Mouse (Mus musculus) thymus, postnatal 14 days (tissue): ENCODE results near the gene Emp1.
A peak's percentile ranks its signal among the peaks of the same experiment; 100 is the strongest.

ENCODE experiments used
- DNase-seq: peaks from one replicate; pipeline ENCODE4 v3.0.0; 2021

Emp1 gene

DNA sequence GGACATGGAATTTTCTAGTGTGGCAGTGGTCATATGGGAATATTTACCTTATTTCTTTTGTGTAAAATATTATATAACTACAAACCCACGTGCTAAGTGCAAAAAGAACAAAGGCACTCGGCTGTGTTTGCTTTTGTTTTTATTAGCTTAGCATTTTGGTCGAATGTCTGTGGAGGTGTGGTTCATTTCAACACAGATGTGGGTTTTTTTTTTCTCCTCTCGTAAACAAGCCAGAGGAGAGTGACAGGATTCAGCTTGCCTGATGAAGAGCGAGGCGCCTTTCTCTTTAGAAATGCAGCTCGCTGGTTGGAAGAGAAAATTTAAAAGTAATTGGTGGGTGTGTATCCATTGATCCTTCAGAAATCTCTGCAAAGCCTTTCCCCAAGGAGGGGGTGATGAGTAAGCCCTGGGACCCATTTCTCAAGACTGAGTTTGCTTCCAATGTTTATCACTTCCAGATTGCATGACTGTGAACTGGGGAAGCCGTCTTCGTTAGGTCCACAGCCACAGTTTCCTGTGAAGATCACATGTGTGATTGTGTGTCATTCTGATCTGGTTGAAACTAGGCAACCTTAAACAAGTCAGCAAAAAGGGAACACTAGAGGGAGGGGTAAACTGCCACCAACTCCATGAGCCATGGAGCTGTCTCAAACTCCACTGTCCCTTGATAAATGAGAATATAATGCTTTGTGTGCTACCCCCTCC, 1.8 kb downstream of the Emp1 start:
- DNase-seq, result peak; percentile 65

DNA sequence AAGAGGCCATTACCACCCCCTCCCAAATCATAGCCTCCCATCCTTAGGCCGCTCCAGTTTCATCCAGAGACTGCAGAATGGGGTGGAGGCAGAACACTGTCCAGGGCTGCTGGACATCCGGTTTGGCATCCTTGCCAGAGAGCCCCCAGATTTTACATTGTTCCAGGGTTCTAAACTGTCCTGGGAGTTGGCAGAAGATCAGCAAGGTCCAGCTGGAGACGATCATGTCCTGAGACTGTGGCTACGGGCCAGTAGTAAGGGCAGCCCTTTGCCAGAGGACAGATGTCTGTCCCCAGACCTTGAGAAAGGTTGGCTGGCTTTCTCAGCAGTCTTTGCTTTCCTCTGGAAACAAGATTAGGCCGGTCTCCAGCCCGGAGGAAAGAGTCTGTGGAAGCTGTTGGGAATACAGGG, 2.6 kb downstream of the Emp1 start:
- no peak for DNase-seq

DNA sequence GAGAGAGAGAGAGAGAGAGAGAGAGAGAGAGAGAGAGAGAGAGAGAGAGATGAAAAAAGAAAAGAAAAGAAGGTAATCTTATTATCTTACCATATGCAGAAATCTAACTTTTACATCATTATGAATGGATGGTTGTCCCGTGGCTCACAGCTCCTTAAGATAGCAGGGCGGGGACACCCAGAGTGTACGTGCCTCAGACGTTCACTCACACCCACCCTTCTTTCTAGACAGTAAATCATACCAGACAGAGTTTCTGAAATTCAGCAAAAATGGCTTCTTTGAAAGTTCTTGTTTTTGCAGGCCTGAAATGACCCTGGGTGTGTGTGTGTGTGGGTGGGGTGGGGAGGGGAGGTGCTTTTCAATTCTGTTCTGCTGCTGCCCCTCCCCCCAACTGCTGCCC, 3.3 kb downstream of the Emp1 start:
- no peak for DNase-seq

DNA sequence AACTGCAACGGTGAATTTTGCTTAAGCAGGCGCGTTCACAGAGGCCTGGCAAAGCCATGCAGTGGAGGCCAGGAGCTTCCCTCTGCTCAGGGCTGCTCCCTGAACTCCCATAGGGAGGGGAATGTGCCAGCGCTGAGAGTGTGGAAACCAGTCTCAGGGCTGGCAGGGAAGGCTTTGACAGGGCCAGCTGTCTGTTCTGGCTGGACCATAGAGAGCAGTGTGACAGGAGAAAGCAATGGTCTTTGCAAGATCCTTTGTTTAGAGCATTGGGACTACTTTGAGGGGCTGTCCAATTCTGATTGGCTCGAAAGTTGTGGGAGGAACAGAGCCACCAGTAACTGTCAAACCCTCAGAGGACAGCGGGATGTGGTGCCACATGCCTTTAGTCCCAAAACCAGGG, 5.9 kb downstream of the Emp1 start:
- DNase-seq, result no peak

DNA sequence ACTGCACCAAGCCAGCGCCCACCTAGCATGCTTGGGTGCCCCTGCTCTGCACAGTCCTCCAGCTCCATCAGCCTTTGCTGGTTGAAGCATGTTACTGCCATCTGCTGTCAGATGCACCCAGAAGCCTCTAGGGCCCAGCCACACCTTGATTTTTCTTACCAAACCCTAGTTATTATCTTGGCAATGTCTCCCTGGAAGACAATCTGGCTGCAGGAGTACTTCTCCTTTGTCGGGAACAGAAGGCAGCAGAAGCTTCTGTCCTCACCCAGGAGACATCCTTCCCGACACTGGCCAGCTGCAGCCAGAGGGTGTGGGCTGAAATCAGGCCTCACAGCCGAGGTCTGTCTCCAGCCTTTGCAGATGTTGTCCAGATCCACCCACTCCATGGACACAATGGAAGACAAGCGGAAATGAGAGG, 7.2 kb downstream of the Emp1 start:
- DNase-seq, result peak; percentile 72

DNA sequence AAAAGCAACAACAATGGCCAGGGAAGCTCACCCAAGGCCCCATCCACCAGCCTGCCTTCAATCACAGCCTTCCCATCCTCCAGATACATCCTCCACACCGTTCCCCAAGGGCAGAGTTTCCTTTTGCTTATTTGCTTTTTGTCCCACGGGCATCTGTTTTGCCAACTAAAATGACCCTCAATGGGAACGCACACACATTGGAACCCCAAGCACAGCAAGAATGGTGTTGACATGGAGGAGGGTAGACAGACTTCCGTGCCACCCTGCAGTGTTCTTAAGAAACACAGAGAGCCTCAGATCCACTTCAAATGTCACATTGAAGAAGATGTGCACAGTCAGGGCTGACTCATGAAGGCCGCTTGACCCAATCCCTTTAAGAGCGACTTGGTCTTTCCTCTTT, 8.6 kb downstream of the Emp1 start:
- DNase-seq, result no peak

DNA sequence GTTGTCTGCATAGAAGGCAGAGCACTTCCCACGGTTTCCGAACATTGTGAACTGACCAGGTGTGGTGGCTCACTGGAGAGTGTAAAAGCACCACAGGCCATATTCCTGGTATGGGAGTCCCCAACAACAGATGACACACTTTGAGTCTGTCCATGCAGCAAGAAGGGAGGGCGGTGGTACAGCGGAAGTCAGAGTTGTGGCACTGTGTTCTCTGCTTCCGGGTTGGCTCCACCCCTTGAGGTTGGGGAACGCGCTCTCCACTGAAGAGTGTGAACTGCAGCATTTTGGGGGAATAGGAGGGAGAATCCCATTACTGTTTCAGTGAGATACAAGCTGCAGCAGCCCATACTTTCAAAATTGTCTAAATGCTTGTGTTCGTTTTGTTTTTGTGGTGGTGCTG, 11.0 kb downstream of the Emp1 start:
- DNase-seq, result no peak

DNA sequence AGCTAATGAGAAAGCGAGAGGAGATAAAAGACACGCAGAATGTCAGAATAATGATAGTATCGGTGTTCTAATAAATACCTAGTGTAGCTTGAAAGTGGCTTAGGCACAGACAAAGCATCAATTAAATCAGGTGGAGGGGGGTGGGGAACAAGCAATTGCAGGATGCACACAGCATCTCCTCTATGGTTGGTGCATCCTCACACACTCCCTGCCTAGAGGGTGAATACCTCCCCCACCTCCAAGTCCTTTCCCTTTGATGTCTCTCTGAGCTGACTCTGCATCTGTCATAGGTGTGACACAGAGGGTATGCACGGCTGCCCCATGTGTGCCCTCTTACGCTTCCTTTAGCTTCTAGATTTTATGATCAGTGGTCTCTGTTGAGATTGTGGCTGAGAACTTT, 13.5 kb downstream of the Emp1 start:
- no peak for DNase-seq

DNA sequence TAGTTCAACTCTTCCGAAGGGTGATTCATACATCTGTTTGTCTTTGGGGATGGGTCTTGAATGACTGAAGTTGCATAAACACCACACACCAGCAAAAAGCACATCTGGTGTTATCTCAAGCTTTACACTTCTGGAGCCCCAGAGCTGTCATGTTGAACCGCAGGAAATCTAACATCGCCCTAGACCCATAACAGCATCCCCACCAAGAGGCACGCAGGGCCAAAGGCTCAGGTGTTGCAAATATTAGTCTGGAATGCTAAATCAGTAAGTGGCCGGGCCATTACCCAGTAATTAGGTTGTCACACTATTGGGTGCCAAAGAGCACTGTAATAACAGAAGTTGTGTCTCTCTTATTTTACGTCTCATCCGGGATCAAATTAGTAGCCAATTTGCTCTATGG, 13.9 kb downstream of the Emp1 start:
- DNase-seq, result no peak

DNA sequence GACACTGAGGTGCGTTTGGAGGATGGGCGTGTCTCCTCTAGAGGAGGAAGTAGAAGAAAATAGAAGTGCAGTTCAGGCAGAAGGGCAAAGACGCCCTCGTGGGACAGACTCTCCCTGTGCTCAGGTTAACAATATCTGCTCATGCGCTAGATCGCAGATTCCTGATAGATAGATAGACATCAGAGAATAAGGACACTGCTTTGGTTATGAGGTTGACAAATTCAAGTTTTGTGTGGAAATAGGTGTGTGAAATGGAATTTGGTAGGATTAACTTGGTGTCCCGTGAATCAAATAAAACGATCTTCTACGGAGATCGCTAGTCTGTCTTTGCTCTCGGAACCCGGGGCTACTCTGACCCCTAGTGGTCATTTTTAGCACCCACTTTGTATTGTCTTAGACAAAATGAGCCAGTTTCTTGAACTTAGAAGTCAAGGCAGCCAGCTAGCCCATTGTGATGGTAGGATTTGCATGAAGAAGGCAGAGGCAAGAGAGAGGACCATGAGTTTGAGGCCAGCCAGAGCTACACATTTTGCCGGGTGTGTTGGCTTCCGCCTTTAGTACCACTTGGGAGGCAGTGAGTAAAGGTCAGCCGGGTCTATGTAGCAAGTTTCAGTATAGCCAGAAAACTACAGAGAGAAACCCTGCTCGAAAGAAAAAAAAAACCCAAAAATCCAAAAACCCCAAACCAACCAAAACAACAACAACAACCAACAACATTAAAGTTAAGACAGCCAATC, 15.4 kb downstream of the Emp1 start:
- peak; percentile 78 for DNase-seq

DNA sequence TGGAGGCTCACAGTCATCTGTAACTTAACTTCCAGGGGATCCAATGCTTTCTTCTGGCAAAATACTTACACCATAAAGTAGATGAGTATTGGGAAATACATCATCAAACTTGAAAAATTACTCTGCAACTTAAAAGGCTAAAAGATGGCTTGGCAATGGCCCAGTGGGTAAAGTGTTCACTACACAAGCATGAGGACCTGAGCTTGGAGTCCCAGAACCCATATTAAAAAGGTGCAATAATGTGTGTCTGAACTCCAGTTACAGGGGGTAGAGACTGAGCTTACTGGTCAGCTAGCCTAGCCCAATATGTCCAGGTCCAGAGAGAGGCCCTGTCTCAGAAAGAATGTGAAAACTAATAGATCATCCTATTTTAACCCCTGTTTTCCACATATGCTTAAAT, 21.6 kb downstream of the Emp1 start:
- no peak for DNase-seq

DNA sequence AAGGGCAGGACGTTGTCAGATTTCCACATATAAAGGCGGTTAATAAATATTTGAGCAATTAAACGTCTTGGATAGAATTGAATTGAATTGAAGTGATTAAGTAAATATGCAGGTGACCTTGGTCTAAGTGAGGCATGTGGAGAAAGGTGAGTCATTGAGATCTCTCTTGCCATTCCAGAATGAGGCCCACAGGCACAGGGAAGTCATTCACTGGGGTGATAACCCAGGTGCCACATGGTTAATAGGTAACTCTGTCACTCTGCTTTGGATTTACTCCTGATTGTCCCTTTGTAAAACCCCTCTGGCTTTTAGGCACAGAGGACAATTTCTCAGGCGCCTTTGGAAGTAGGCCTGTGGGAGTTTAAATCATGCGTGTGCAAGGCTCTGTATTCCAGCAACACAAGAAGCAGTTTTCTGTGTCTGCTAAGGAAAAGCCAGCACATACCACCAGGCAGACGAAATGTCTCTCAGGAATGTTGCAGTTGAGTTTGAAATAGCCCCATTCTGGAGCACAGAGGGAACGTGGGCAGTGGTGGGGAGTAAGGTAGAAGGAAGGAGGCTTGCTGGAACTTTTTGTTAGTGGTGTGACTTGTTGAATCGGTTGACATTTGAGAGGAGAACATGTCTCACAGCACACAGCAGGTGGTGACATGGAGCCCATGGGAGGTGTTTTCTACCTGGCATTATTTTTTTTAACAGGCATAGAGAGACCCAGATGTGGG, 23.6 kb downstream of the Emp1 start:
- DNase-seq, result no peak

DNA sequence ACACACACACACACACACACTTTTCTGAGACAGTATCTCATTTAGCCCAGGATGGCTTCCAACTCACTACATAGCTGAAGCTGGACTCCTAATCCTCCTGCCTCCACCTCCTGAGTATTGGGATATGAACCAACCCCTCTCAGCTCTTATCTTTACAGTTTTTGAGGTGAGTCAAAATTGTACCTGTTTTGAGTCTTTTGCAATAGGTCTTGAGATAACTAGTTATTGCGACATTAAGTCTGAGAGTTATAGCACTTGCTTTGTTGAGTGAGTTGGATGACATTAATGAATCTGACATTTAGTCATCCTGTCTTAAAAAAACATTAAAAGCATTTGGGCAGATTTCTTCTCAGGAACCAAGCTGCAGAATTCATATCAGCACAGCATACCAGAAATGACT, 25.3 kb downstream of the Emp1 start:
- DNase-seq, result no peak

DNA sequence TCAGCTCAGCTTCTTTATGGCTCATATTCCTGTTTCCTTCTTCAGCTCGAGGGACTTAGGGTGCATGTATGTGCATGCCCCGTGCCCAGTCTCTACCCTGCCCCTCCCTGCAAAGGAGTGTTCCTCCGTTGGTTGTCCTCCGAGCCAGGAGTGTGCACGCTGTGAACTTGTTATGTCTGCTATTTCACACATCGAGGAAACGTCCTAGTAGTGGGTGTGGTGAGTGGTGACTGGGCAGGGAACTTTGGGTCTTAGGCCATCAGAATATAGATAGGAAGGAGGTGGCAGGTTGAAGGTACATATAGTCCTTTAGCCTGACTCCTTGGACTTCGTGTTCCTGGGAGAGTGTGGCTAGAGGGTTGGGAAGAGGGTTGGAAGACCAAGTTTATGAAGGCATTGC, 26.4 kb downstream of the Emp1 start:
- DNase-seq, result no peak

DNA sequence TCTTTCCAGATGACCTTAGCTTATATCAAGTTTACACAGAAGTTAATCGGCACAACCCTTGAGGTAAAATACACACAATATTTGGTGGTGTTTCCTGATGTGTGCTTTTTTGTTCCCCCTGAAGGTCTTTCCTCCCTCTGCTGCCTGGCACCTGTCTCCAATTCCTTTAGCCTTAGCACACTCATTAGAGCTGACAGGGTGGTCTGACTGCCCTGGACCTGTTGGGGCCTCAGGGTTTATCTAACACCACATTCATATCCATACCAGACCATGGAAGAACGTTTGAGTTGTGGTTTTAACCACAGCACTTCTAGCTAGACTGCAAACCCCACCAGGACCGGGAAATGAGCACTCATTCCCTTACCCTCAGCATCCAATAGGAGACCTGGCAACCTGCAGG, 28.1 kb downstream of the Emp1 start:
- no peak for DNase-seq

DNA sequence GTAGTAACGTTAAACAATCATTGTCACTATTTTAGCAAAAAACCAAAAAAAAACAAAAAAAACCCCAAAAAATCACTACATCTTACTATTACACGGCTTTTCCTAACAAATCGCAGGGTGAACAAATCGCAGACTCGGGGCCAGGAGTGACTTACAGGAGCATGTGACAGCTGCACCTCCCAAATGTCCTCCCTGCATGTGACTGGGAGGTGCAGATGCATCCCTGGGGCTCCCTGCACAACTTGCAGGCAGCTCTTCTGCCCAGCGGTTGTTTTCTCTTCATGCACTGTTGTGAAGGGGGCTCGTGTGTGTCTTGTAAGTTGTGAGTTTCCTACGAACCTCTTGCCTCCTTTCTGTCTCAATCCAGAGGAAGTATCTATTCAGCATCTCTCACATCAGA, 33.0 kb downstream of the Emp1 start:
- no peak for DNase-seq

DNA sequence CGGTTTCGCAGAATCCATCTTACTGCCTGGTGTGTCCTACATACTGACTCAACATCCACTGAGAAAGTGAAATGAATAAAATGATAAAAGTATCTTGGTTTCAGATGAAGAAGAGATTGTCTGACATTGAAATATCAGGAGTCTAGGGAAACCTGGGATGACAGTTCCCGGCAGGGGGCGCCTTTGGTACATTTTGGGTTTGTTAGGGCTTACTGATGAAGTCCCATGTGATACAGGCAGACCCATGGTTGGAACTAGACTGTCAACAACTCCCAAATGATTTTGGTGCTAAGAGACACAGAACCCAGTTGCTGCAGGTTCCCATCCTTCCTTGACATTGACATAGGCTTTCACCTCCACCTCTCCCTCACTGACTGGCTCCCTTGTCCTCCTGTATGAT, 34.7 kb downstream of the Emp1 start:
- peak; percentile 21 for DNase-seq

DNA sequence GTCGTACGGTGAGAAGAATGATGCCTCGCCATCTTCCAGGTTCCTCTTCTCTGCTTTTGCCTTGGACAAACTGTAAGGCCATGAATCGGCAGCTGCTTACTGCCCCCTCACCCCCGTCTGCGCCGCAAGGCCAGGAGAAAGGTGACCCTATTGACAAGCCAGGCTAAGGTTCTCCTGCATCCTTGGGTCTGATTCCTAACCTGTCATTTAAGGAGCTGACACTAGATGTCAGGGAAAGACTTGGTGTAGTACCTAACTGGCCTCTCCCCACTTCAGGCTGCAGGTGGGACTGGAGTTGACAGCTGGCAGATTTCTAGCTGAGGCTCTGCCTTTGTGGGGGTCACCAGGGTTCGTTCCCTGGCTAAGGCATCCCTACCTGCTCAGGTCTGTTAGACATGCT, 35.4 kb downstream of the Emp1 start:
- DNase-seq, result no peak

DNA sequence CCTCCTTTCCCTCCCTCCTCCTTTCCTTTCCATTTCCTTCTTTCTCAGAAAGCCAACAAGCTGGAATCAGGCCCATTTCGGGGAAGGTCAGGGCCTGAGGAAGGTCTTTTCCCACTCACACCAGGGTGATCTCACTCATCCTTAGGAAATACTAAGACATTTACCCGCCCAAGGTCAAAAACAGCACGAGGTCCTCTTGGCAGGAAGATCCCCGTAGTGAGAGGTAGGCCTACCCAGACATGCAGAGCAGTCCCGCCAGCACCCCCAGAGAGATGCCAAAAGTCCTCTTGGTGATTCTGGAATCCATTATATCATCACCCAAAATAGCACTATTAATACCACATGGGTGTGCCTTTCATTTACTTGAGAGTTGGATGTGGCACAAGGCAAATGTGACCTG, 36.5 kb downstream of the Emp1 start:
- DNase-seq, result no peak

DNA sequence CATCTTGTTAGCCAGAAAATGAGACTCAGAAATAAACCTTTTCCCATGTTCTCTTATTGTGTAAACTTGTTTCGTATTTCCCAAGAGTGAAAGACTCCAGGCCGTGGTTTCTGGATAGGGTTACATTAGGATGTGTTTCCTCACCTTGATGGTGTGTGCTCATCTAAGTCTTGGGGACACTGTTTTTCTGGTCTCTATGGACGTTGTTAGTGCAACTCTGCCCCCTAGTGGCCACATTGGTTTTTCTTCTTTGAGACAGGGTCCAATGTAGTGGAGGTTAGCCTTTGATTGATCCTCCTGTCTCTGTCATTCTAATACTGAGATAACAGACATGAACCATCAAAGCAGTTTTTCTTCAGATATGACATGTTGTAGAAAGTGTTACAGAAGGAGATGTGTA, 38.0 kb downstream of the Emp1 start:
- DNase-seq, result peak; percentile 80

DNA sequence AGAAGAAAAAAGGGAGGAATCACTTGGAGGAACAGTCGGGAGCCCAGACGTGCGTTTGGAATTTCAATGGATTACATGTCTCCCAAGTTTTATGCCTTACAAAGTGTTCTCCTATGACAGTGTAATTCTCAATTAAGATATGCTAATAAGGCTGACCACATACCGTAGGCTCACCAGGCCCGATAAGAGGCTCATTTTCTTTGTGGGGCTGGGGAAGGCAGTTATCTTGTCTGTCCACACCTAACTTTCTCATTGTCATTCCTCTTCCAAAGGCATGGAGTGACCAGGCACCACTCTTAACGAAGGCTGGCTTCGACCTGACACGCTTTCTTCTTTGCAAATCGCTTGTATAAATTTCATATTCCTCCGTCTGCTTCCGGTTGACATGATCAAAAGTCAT, 42.7 kb downstream of the Emp1 start:
- no peak for DNase-seq

DNA sequence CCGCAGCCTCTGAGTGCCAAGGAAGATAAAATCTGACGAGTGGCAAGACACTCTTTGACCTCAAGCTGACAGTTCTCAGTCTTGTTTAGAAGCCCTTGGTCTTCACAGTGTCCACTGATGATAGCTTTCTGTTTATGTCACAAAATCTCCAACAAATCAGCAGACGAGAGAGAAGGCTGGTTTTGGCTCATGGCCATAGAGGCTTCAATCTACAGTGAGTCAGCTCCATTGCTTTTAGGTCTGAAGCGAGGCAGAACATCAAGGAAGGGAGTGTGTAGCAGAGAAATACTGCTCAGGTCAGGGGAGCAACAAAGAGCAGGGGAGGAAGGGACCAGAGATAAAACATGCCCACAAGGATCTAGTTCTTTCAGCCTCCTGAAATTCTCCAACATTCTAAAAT, 45.0 kb downstream of the Emp1 start:
- no peak for DNase-seq

DNA sequence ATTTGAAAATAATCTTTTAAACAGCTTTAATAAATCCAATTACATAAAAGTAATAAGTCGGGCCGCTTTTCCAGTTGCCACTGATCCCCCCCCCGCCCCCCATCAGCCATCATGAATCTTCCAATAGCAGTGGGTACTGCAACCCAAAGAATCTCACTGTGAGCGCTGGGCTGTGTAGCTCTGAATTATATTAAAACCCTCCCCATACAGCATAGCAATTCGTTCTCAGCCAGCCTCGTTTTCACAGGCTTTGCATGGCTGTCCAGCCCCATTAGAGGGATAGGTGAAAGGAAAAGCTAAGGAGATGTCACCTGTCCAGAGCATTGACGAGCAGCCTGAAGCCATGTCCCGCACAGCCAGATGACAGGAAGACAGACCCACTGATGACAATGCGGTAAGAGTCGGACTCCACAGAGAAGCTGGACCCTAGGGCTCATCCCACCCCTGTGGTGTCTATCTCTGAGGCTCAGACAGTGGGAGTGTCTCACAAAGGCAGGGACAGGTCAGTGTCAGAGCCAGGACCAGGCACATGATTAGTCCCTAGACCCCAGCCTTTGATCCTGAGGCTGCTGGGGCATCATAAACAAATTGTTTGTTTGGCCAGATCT, 49.5 kb downstream of the Emp1 start:
- DNase-seq, result no peak

DNA sequence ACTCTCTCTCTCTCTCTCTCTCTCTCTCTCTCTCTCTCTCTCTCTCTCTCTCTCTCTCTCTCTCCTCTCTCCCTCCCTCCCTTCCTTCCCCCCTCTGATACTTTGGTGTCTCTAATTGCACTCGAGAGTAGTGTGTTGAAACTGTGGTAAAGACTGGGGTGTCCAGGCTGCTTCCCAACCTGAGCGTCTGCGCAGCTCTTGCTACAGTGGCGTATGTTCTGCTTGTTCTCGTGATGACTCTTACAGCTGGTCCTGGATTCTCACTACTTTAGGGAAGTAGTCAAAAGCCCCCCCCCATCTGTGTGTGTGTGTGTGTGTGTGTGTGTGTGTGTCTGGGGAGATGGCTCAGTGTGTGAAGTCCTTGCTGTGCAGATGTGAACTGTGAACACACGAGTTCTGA, 50.3 kb downstream of the Emp1 start:
- DNase-seq, result no peak
